8 mouse cellular contexts compared by ENCODE assay signal in the genomic region with DNA sequence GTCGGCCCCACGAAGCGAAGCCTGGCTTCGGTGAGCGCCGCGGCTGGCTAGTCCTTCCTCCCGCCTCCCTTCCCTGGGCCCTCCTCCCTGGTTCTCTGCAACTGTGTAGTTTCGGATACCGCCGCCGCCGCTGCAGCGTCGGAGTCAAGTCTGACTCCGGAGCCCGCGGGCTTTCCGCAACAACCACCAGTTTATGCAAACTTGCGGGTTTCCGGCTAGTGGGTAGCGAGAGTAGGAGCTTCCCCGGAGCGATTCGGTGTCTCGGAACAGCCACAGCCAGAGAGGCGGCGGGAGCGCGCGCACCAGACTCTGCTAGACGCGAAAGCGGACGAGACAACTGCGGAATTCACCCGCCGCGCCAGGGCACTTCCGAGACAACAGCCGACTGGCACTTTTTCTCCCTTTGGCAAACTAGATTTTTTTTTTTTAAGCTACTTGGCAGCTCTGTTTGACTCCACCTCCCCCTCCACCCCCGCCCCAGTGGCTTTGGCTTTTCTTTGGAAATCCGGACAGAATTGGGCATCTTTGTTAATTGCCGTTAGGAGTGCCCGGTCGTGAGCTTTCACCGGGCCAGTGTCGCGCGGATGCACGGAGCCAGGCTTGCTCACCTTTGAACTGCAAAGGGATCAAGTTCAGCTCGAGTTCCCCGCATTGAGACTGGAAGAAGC. TPM values are rescaled to one million over a fixed set of nuclear protein-coding genes. Genes with fewer than 3 reads are reported as not detected.
DNase-seq lines count a peak whose midpoint lies in the region; ATAC-seq and TF ChIP-seq lines count a peak whose summit lies in the region.

No protein-coding gene starts in this region.

- no peaks in the 10 kb centered on the region for H3K36me3 ChIP-seq in hindbrain, embryonic 11.5 days (ENCODE audit: control insufficient read depth, insufficient read depth, low read length)

- ATAC-seq in frontal cortex, adult (ENCODE audit: low TSS enrichment), result peak; percentile 11; the same call in 1 of the 2 replicates
- ATAC-seq in hindbrain, embryonic 11.5 days (ENCODE audit: low FRiP score), result peak; percentile 18; the same call in 1 of the 2 replicates

- H3K4me1 ChIP-seq in cerebellum, adult 2 months (ENCODE audit: control insufficient read depth, insufficient read depth, low read length), result peaks cover 9% of the 10 kb centered on the region; the same call in 1 of the 2 replicates
- no peaks in the 10 kb centered on the region for H3K4me1 ChIP-seq in hindbrain, embryonic 11.5 days (replicated peaks; ENCODE audit: control insufficient read depth, insufficient read depth, low read length)

- no peaks in the 10 kb centered on the region for H3K9me3 ChIP-seq in hindbrain, embryonic 11.5 days (ENCODE audit: control insufficient read depth, low read length)

- peak overlapping the region; percentile 96 for H3K4me3 ChIP-seq in cerebellum, adult 2 months (replicated peaks; ENCODE audit: insufficient read depth, low read depth, low read length)
- H3K4me3 ChIP-seq in hindbrain, embryonic 11.5 days (ENCODE audit: low read depth, low read length), result peak overlapping the region; percentile 54

- H3K27me3 ChIP-seq in cerebellum, adult 2 months (ENCODE audit: control insufficient read depth, insufficient read depth, low read length), result peaks cover 3% of the 10 kb centered on the region; the same call in 1 of the 2 replicates
- peaks cover 23% of the 10 kb centered on the region for H3K27me3 ChIP-seq in hindbrain, embryonic 11.5 days (ENCODE audit: control insufficient read depth, insufficient read depth, low read length)

- peak overlapping the region; percentile 98 for H3K4me2 ChIP-seq in hindbrain, embryonic 11.5 days (replicated peaks; ENCODE audit: low read depth, low read length)

- WGBS in cerebellum, adult 2 months, result under 1% methylated on average over 53 of the region's 53 CpGs
- WGBS in hindbrain, embryonic 11.5 days, result 0% methylated on average over 52 of the region's 53 CpGs

- no peak for TF ChIP-seq CTCF in cerebellum, adult 2 months (IDR thresholded peaks at IDR 0.05; ENCODE audit: borderline replicate concordance, insufficient read depth, low read depth, low read length)

- DNase-seq in NIH3T3 (ENCODE audit: low read depth), result peak; percentile 73
- DNase-seq in cerebellum, adult 2 months, result peak; percentile 59 to 62
- DNase-seq in hindbrain, embryonic 11.5 days (ENCODE audit: low spot score), result no peak
- peak; percentile 56 to 61 for DNase-seq in layer of hippocampus, postnatal 36 days
- peak; percentile 56 to 59 for DNase-seq in lung, postnatal 4 days
- DNase-seq in right cerebral cortex, adult 2 months (ENCODE audit: low spot score in 2 of 2), result peak; percentile 68 to 73
- DNase-seq in urinary bladder, postnatal 36 days (ENCODE audit: low spot score in 2 of 2), result peak; percentile 55 to 63

- peak overlapping the region; percentile 40 for H3K9ac ChIP-seq in hindbrain, embryonic 11.5 days (ENCODE audit: low read depth, low read length)

- no peak overlapping the region for H3K27ac ChIP-seq in cerebellum, adult 2 months (ENCODE audit: insufficient read depth, low read length)
- peak overlapping the region; percentile 67; the same call in 1 of the 2 replicates for H3K27ac ChIP-seq in hindbrain, embryonic 11.5 days (ENCODE audit: low read depth, low read length)

- TF ChIP-seq POLR2A in cerebellum, adult 2 months (IDR thresholded peaks at IDR 0.05; ENCODE audit: borderline replicate concordance, insufficient read depth, low read length), result no peak

RNA-seq across cellular contexts. Expression of gene Pcdh7, which starts 0.4 kb away (rescaled TPM):
- 20.2 and 21.6 TPM in 2 replicates for polyA plus RNA-seq in cerebellum, adult 2 months (2012; rRNA removed)
- polyA plus RNA-seq in hindbrain, embryonic 11.5 days (2014; fragmentation: Nextera tagmentation; extraction: Ambion mirVana), result 5.3 and 7.1 TPM in 2 replicates
- total RNA-seq in layer of hippocampus, postnatal 36 days (2021), result 10 to 100 TPM; 54.1 to 71.6 TPM
